In genomic region chr6:146255656-146256055, GRCm38 (mm10) we compare ENCODE assay signal across 12 mouse cellular contexts.
"Had no signal": no experiment of that assay in that cellular context is flagged by ENCODE, and none has a peak within 500 bp of the region (broad histone marks: within the 10 kb centered on the region; RNA-seq: fewer than 3 reads in every experiment).

No protein-coding gene starts in this region.

- H3K9ac ChIP-seq: midbrain, embryonic 15.5 days; neural tube, embryonic 13.5 days had no signal

- H3K27ac ChIP-seq: left cerebral cortex, adult 2 months; midbrain, embryonic 10.5 days; midbrain, embryonic 15.5 days; neural tube, embryonic 13.5 days had no signal

- DNase-seq: kidney, adult 8-10 months; lung, adult 18-20 months; retina, postnatal 1 day; right cerebral cortex, postnatal 4 days; thymus, adult 2 months; thymus, postnatal 25 days had no signal

- H3K4me3 ChIP-seq: left cerebral cortex, adult 2 months; limb, embryonic 10.5 days; midbrain, embryonic 10.5 days; midbrain, embryonic 15.5 days; neural tube, embryonic 13.5 days had no signal

- ATAC-seq: intestine, embryonic 16.5 days had no signal

- H3K36me3 ChIP-seq: limb, embryonic 10.5 days; midbrain, embryonic 10.5 days; midbrain, embryonic 15.5 days; neural tube, embryonic 13.5 days had no signal

- H3K27me3 ChIP-seq: midbrain, embryonic 15.5 days; neural tube, embryonic 13.5 days had no signal

- H3K9me3 ChIP-seq: limb, embryonic 10.5 days; midbrain, embryonic 15.5 days had no signal

- H3K4me1 ChIP-seq: midbrain, embryonic 10.5 days; midbrain, embryonic 15.5 days had no signal

- H3K4me2 ChIP-seq: midbrain, embryonic 15.5 days; neural tube, embryonic 13.5 days had no signal
